Mouse (Mus musculus) testis, adult 2 months (tissue): ENCODE results near the gene Prdx5.

Experiments
- CTCF ChIP-seq: fragments of 200-500 bp; IDR thresholded peaks from 2 replicates; pipeline ENCODE4 v1.5.1; 2012; ENCODE audit warnings: low read depth, mild to moderate bottlenecking, inconsistent platforms, low read length, moderate library complexity; ENCODE audit not compliant: control insufficient read depth, insufficient read depth, insufficient replicate concordance
- POLR2A ChIP-seq: fragments of 200-500 bp; IDR thresholded peaks from 2 replicates; pipeline ENCODE4 v1.6.1; 2012; ENCODE audit warnings: low read depth, mild to moderate bottlenecking, inconsistent platforms, low read length, moderate library complexity; ENCODE audit not compliant: control insufficient read depth

DNA sequence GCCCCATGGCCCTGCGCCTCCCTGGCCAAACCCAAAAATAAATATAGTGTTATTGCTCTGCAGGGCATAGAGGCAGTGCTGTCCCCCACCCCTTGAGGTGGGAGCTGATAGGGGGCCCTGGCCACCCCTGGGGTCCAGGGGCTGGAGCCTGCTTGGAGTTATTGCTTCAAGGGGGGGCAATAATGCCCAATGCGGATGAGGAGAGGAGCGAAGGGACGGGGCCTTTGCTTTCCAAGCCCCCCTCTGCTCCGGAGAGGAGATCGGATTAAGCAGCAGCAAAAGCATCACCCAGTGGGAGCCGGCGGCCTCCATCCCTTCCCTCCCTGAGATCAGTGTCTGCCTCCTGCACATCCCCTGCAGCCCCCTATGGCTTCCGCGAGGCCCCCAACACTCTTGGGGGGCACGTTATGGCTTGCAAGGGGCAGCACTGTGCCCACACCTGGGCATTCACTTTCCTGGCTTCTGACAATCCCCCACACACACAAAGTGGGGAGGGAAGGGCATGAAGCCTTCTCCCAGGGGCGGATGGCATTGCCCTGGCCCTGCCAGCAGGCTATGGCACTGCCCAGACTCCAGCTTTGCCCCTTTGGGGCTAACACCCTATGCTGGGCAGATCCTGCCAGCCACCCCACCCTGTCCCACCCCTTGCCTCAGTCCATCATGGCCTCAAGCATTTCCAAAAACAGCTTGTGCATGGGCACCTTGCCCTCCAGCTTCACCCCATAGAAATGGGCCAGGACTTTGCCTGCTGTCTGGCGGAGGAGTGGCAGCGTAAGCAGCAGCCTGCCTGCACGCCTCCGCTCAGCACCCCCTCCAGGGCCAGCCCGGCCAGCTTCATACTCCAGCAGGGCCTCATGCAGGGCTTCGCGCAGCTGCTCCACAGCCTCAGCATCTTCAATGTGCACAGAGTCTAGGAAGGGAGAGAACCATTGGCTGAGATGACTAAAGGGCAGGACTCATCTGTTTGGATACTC, 1.5 kb upstream of the Prdx5 start:
- TF ChIP-seq CTCF, result no peak
- TF ChIP-seq POLR2A, result no peak
